Mouse (Mus musculus) brain, embryonic 14.5 days (tissue): ENCODE results near the gene Itih2. TPM values are rescaled to one million over a fixed set of nuclear protein-coding genes. Genes with fewer than 3 reads are reported as not detected.
A peak's percentile ranks its signal among the peaks of the same experiment; 100 is the strongest.

Experiments used
- DNase-seq: peaks from one replicate; pipeline ENCODE4 v3.0.0-alpha.2; 2011; ENCODE audit warnings: low read depth
- CTCF ChIP-seq: fragments of 200-500 bp; IDR thresholded peaks from 2 replicates; pipeline ENCODE4 v1.5.1; 2012; ENCODE audit warnings: inconsistent platforms, mild to moderate bottlenecking, moderate library complexity, borderline replicate concordance; ENCODE audit not compliant: insufficient read depth, insufficient read length; ENCODE audit errors: extremely low read depth
- POLR2A ChIP-seq: fragments of 200-500 bp; IDR thresholded peaks from 2 replicates; pipeline ENCODE4 v1.6.1; 2012; ENCODE audit warnings: mild to moderate bottlenecking, inconsistent platforms, borderline replicate concordance; ENCODE audit not compliant: poor library complexity, insufficient read depth, insufficient read length, severe bottlenecking; ENCODE audit errors: extremely low read depth
- polyA plus RNA-seq: library from polyadenylated mRNA; depleted of rRNA; stranded (reverse); fragments of >200 nt; gene quantifications from 2 replicates; pipeline ENCODE4 v1.2.3, GENCODE M21; 2012

The Itih2 gene
- polyA plus RNA-seq, 1 experiment: 1.6 TPM

DNA sequence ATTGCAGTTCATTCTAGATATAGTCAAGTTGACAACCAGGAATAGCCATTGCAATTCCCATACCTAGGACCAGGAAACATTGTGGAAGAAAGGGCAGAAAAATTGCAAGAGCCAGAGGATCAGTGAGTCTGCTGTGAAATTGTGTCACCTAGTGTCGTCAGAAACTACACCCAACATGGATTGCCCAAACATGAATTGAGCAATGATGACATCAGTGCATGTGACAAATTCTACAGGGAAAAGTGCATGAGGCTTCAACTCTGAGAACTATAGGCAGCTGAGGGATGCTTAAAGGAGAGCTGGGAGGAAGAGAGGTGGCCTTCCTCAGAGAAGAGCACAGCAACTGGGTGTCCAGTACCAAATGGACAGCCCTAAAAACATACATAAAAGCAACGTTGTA is 6.1 kb upstream of the Itih2 start:
- no peak for DNase-seq
- TF ChIP-seq POLR2A (no peak), CTCF (no peak)

GRCm38 (mm10) chr2:10133941-10134340 is 2.7 kb upstream of the Itih2 start:
- TF ChIP-seq CTCF: no peak
- TF ChIP-seq POLR2A: no peak
- DNase-seq: no peak

DNA sequence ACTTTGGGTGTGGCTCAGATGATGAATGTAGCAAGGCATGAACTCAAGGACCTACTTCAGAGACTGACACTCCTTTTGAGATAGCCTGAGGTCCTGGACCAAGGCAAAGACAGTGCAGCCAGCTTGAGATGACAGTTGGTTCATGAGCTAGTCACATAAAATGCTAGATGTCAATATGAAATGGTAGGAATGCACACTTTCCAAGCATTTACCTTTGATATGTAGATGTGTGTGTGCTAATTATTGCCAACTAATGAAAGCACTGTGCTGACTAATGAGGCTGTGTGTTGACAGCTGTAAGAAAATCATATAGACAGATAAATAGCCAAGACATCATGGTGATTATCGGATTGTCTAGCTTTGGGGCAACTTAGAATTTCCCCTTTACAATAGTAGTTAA is 932 bp upstream of the Itih2 start:
- no peak for TF ChIP-seq POLR2A

GRCm38 (mm10) chr2:10130341-10130990 is 730 bp downstream of the Itih2 start:
- DNase-seq: no peak
- TF ChIP-seq CTCF: no peak
- no peak for TF ChIP-seq POLR2A

More for the DNA sequence above, 932 bp upstream of the Itih2 start:
- DNase-seq: peak; percentile 54

GRCm38 (mm10) chr2:10128571-10128970 is 2.6 kb downstream of the Itih2 start:
- TF ChIP-seq CTCF (no peak), POLR2A (no peak)

DNA sequence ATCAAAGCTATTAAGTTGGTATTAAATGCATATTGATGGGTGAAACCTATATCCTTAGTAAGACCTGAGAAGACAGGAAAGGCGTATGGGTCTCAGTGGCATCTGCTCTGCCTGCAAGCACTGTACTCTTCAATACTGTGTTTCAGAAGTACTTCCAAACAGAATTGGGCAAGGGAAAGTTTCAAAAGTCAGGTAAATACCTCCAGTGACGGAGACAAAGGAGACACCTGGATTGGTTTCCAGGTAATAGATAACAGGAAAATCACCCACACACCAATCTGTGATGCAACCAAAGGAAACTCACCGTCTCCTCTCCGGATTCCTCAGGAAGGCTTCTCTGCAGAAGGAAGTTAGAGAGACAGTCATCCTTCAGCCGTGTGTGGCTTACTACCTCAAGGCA is 3.7 kb downstream of the Itih2 start:
- DNase-seq: no peak
- no peak for TF ChIP-seq CTCF
- no peak for TF ChIP-seq POLR2A

More at GRCm38 (mm10) chr2:10128571-10128970, 2.6 kb downstream of the Itih2 start:
- no peak for DNase-seq

DNA sequence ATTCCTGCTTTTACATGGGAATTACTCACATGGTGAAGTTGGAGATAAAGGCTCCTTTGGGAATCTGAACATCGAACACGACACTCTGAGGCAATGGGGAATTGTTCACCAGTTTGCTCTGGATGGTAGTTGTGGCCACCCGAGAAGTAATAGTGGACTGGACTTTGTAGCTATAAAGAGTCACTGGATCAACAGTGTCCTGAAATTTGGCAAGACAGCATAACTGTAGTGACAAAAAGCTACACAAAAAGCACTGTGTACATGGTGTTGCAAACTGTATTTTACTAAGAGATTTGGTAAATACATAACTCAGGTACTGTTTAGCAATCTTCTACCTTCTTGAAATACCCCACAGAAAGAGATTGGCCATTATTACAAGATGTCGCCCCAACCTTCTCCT is 5.1 kb downstream of the Itih2 start:
- TF ChIP-seq POLR2A (no peak), CTCF (no peak)
- DNase-seq: no peak

DNA sequence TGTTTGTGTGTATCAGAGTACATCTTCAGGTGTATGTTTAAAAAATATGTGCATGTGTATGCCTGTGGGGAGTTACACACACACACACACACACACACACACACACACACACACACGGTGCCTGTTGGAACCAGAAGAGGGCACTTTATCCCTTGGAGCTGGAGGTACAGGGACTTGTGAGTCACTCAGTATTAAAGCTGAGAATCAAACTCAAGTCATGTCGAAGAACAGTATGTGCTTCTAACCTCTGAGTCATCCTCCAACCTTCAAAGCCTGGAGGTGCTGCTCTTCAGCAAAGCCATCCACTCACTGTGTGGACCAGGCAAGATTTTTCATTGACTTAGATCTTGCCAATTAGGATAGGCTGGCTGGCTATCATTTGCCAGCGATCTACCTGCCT is 9.4 kb downstream of the Itih2 start:
- DNase-seq: no peak
- TF ChIP-seq POLR2A (no peak), CTCF (no peak)

DNA sequence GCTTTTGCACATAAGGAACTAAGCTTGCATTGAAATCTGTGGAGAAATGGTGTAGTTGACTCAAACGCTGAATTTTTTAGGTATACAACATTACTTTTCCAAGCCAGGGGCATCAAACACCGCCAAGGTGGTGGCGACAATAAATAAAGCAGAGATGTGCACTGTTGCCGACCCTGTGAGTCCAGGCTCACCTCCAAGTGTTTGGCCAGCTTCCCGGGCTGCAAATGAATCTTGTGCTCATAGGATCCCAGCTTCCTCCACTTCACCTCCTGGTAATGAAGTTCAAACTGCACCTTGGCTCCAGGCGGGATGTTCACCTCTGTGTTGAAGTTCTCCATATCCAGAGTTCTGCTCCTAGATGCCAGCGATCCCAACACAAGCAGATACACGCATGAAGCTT is 11.9 kb downstream of the Itih2 start:
- no peak for DNase-seq
- TF ChIP-seq POLR2A (no peak), CTCF (no peak)

DNA sequence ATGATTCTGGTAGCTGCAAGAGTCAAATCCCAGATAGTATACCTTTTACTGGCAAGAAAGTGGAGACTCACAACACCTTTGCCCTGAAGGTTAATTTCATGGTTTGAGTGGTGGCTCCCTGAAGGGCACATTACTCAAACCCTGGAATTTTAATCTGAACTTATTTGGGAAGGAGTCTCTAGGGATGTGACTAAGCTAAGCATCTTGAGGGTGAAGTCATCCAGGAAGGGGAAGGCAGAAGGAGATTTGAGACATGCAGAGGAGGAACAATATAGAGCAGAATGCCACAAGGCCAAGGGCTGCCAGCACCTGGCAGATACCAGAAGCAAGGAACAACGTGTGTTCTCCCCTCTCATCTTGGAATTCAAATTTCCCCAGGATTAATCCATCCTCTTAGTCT is 12.4 kb downstream of the Itih2 start:
- no peak for TF ChIP-seq POLR2A
- no peak for TF ChIP-seq CTCF
- DNase-seq: no peak

- DNase-seq: peak; percentile 16
- TF ChIP-seq POLR2A (no peak), CTCF (no peak)
Measured at GRCm38 (mm10) chr2:10108535-10109189, 22.5 kb downstream of the Itih2 start.

- peak; percentile 63 for DNase-seq
- TF ChIP-seq CTCF (peak; percentile 74; the same call in 1 of the 2 replicates), POLR2A (no peak)
Measured at GRCm38 (mm10) chr2:10101180-10101579, 30.0 kb downstream of the Itih2 start.

DNA sequence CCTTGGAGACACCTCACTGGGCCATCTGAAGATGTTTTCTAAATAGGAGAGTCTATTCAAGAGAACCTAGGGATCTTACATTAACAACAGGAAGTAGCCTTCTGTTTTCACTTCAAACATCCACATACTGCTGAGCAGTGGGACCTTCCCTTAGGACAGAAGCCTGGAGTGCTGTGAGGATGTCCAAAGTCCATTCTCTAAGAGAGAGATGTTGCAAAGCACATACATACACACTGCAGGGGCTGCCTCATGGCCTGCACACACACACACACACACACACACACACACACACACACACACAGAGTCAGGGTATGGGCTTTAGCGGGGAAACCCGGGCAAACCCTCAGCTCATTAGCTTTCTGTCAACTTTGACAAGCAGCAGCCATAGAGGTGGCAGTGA is 30.7 kb downstream of the Itih2 start:
- TF ChIP-seq CTCF: no peak
- no peak for TF ChIP-seq POLR2A
- no peak for DNase-seq
